Mouse (Mus musculus) CD4-positive, CD25-positive, alpha-beta regulatory T cell, adult 4 months (primary cell): ENCODE measurements around the gene Ptges. TPM values are rescaled to one million over a fixed set of nuclear protein-coding genes. Genes with fewer than 3 reads are reported as not detected.
"Not testable (repeated sequence)": the region's sequence is repeated elsewhere in the genome, so short reads cannot be mapped to it uniquely, and the experiment has no call there.

ENCODE experiments used
- ATAC-seq: one replicate; pipeline ENCODE4 v1.8.0; 2017
- polyA plus RNA-seq, 2 experiments: library from polyadenylated mRNA; unstranded; fragments of 100-300 nt; shearing (Covaris generic); gene quantifications; one replicate each; pipeline ENCODE4 v1.2.1; 2017

The Ptges gene
- not detected for polyA plus RNA-seq

DNA sequence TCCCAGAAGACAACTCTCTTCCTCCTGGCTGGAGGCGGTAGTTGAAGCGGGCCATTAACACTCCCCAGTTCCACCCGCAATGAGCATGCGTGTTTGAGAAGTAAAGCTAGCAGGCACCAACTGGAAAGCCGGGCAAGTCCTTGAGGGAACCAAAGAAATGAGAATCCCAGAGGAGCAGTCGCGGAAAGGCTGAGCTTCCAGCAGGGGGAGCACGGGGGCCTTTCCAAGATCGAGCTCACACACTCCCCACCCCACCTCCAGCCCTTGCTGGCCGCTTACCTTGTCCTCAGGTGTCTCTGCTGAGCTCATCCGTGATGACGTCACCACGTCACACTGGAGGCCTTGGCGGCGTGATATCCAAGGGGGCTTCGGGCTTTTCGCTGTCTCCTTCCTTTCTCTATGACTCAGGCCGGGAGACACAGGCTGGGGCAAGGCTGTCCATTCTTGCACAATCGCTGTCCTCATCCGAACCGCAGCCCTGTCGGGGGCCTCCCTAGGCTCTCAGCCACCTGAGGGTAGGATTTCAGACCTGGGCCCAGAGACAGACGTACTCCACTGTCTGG, at the start of gene Ptges:
Gene Ptges (minus strand): TSS at position 381 of the 563 bp plus-strand sequence.
- no peak for ATAC-seq

- ATAC-seq = peak; percentile 93
These were observed 38.0 kb upstream of the Ptges start, which contains the start of gene Tor1a for GRCm38 (mm10) chr2:30967352-30968327. Tor1a (minus strand) TSS chr2:30967933.

DNA sequence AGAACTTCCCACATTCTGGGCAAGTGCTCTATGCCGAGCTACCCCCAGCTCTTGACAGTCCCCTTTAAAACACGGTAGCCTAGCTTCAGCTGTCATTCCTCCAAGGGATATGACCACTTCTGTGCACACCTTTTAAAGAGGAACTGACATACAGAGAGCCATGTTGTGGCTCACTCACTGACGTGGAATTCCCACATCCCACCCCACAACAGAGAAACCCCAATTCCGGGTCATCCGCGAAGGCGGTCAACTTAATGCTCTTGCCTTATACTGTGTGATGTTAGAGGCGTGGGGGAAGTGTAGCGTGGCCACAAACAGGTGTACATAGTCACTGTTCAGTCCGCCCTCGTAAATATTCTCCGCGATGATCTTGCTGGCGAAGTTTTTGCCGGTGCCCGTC, 37.2 kb upstream of the Ptges start:
- ATAC-seq = no peak

DNA sequence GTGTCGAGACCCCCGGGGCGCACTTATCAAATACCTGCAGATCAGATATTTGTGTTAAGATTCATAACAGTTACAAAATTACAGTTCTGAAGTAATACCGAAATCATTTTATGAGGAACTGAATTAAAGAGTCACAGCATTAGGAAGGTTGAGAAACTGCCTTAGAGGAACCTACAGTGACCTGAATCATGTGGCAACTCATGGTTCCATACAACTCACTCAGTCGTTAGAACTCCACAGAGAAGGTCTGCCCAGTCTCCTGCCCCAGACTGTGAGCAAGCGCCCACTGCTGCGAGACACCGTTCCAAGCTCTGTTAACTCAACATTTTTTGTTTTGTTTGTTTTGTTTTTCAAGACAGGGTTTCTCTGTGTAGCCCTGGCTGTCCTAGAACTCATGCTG, 36.0 kb upstream of the Ptges start:
- no peak for ATAC-seq

DNA sequence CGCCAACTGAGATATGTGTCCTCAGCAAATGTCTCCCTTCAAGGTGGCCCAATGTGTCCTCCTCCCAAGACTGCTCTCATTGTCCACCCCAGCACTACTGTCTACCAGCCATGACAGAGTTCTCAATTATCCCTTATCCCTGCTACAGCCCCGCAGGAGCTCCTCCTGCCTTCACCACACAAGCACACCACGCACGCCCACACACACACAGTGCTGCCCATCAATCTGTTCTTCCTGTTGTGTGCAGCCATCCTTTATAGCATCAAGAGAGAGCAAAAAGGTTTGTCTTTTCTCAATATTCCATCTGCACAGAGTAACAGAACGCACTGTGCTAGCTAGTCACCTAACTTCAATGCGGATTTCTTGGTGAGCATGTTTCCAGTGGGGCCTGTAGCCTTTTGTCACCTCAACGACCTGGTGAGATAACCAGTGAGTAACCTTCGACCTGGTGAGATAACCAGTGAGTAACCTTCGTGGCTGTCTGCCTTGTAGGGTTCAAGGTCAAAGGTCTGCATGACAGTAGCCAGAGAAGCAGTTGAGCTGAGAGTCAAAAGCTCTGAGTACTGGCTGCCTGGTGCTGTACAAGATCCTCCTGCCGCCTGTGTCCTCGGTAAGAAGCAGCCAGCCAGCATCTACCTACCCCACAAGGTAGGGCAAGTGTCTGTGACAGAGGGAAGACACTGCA, 33.0 kb upstream of the Ptges start:
- no peak for ATAC-seq

- no peak for ATAC-seq
These were observed 30.2 kb upstream of the Ptges start for GRCm38 (mm10) chr2:30959856-30960255.

DNA sequence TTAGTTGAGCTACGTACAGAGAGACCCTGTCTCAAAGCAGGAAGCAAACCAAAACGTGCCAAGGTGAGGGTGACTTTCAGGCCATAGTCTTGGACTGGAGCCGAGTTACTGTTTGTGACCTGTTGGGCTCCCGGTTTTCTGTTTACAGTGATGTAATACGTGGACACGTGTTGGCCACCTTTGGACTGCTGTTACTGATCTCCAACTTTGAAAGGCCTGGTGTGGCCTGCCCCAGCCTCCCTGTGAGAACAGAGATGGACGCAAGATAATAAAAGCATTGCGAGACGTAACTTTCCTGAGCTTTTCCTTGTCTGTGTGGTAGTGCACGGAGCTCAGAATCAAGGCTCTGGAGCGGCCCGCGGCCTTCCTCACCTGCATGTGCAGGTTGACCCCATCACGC, 29.1 kb upstream of the Ptges start:
- no peak for ATAC-seq

- ATAC-seq = no peak
These were observed 27.8 kb upstream of the Ptges start for GRCm38 (mm10) chr2:30957511-30957910.

- ATAC-seq = no peak
These were observed 25.1 kb upstream of the Ptges start for GRCm38 (mm10) chr2:30954797-30955196.

DNA sequence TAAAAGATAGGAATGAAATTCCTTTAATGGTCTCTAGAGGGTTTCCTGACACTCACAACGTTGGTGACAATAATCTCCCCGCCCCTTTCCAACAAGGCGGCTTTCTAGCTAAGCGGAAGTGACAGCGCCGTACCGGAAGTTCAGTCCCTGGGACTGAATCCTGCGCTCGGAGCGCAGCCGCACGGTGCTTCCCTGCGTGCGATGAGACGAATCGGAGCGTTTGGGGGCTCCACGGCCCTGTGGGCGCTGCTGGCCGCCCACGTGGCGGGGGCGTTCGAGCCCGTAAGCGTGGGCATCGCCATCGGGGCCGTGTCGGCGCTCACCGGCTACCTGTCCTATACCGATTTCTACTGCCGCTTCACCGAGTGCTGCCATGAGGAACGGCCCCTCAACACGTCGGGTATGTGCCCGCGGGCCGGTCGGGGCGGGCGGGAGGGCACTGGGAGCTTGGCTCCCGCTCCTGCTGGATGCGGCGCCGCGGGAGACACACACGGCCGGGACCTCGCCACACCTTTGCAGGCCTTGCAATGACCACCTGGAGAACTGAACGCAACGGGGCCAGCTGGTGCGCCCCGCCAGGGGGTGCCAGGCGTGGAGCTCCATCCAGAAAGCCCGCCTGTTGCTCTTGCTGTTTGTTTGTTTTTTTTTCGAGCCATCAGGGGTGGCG, 23.3 kb upstream of the Ptges start, which contains the start of gene Tor1b:
Gene Tor1b (plus strand): TSS at position 136 of the 667 bp plus-strand sequence.
- peak; percentile 100 for ATAC-seq

DNA sequence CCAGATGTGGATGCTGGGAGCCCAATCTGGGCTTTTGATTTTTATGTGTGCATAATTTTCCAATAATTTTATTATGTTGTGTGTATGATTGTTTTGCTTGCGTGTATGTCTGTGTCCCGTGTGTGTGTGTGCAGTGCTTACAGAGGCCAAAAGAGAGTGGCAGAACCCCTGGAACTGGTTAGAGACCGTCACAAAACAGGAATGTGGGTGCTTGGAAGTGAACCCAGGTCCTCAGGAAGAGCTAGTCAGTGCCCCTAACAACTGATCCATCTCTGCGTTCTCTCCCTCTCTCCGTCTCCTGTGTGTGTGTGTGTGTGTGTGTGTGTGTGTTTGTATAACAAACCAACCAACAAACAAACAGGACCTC, 22.8 kb upstream of the Ptges start:
- no peak for ATAC-seq

DNA sequence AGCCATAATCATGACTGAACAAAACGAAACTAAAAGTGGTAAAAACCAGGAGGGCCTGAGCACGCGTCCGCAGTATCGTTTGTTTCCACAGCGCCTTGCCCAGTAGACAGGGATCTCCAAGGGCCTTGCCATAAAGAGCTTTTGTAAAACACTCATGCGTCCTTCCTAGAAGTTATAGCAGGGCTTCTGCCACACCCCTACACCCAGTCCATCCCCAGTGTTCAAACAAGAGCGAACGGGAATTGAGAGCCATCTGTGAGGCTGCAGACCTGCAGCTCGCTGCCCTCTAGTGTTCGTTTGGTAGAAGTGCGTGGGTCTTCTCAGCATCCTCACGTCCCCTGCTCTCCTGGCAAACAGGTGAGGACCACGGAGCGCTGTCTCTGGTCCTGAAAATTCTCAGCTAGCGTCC, 12.9 kb upstream of the Ptges start:
- ATAC-seq = peak; percentile 99

DNA sequence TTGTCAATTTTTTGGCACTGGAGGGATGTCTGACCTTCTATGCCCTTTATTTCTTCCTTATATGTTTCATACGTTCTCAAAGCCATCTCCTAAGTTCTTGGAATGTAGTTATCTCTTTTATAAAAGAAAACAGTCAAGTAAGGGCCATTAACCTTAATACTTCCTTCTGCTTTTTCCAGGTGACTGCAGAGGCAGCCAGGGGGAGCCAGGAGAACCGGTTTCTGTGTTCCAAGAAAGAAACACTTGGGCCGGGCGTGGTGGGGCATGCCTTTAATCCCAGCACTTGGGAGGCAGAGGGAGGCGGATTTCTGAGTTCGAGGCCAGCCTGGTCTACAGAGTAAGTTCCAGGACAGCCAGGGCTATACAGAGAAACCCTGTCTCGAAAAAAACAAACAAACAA, 12.5 kb upstream of the Ptges start:
- peak; percentile 17 for ATAC-seq

- ATAC-seq = no peak
These were observed 11.9 kb upstream of the Ptges start for GRCm38 (mm10) chr2:30941586-30941985.

- ATAC-seq = no peak
These were observed 8.9 kb upstream of the Ptges start for GRCm38 (mm10) chr2:30938574-30938991.

GRCm38 (mm10) chr2:30937731-30938130, 8.1 kb upstream of the Ptges start:
- no peak for ATAC-seq

DNA sequence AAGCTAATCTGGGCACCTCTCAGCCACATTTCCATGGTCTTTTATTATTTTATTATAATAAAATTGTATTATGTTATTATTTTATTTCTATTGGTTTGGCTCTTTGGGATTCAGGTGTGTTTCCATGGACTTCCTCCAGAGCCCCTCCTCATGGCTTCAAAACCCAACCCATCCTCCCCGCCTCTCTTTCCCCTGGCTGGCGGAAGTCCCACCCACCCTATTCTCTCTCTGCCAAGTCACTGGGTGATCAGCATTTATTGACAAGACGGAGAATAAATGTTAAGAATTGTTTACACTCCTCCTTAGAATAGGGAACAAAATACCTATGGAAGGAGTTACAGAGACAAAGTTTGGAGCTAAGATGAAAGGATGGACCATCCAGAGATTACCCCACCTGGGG, 7.1 kb upstream of the Ptges start:
- ATAC-seq = no peak

DNA sequence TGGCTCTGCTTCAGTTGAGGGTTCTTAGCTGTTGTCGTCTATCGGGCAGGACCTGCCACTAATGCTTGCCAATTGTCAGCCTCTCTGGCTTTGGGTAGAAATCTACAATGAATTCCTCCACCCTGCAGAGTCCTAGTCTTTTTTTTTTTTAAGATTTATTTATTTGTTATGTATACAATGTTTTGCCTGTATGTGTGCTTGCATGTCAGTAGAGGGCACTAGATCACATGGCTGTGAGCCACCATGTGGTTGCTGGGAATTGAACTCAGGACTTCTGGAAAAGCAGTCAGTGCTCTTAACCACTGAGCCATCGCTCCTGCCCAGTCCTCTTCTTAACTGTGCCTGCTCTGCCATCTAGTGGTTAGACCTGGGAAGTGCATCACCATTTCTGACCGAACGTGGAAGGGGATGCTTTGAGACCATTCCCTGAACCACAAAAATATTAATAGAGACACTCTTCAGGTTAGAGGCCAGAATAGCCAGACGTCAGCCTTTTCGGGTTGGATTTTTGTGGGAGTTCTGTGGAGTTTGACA, 4.3 kb upstream of the Ptges start:
- ATAC-seq = peak; percentile 65

GRCm38 (mm10) chr2:30933032-30933431, 3.4 kb upstream of the Ptges start:
- ATAC-seq = no peak

DNA sequence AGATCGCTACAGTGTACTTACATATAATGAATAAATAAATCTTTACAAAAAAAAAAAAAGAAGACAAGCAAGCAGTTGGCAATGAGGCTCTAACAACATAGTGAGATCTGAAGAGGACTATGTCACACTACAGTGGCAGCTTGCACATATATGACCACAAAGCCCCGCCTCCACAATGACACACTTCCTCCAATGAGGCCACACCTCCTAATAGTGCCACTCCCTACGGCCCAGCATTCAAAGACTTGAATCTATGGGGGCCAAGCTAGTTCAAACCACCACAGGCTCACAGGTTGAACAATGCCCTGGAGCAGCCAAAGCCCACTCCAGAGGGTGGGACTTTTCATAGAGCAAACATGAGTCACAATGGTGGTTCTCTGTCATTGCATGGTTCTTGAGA, 2.3 kb upstream of the Ptges start:
- ATAC-seq = no peak

- not testable (repeated sequence) for ATAC-seq
These were observed 1.2 kb upstream of the Ptges start for GRCm38 (mm10) chr2:30930846-30931245.

DNA sequence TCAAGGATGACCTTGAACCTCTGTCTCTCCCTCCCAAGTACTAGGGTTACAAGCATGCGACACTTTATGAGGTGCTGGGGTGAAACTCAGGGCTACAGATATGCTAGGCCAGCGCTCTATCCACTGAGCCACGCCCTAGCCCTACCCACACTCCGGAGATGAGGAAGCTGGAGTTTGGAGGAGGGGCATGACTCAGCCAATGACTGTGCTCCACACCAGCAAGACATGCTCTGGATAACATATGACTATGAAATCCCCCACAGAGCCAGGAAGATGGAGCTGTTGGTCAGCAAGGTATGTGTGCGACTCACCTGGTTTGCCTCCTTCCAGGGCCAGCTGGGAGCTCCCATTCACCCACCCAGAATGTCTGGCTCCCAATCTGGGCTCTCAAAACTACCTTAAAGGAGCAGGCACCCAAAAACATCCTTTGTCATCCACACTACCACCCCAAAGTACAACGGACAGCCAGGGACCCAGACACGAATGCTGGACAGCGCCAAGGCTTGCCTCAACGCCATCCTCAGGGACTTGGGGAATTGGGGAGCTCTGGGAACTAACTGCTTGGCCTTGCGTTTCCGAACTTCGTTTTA, 675 bp downstream of the Ptges start:
- ATAC-seq = no peak
